Mouse (Mus musculus) left cerebral cortex, adult 2 months (tissue): Measurements from ENCODE around the gene Kcnd1. TPM values are rescaled to one million over a fixed set of nuclear protein-coding genes. Genes with fewer than 3 reads are reported as not detected.

Source experiments
- DNase-seq, 2 experiments: peaks; one replicate each; pipeline ENCODE4 v3.0.0; 2021 to 2022; ENCODE audit warnings: low spot score in 2 of 2, mixed read lengths in 1 of 2; ENCODE audit errors: extremely low spot score in 1 of 2
- H3K27ac ChIP-seq: fragments of 200-600 bp; 2 replicates; pipeline ENCODE4 v1.8.1; 2022
- H3K4me3 ChIP-seq: fragments of 200-600 bp; 2 replicates; pipeline ENCODE4 v1.8.1; 2022
- CTCF ChIP-seq: fragments of 200-600 bp; IDR thresholded peaks from 2 replicates; pipeline ENCODE4 v1.8.1; 2022; ENCODE audit warnings: antibody characterized with exemption, mild to moderate bottlenecking, moderate library complexity
- intact Hi-C: fragments of 180-260 bp; cut with DNase I; formaldehyde crosslinking; loops from one replicate; pipeline ENCODE4 v1.15.1; 2025
- microRNA-seq, 2 experiments: library from miRNA; unstranded; fragments of <30 nt; microRNA quantifications; one replicate each; pipeline ENCODE4 v1.2.0; 2021
- total RNA-seq, 2 experiments: library from RNA; stranded (reverse); gene quantifications; 2 replicates each; pipeline ENCODE4 v1.2.3; 2021

The Kcnd1 gene
- total RNA-seq, 2 experiments from 2014 or later, result 7.7 to 9.3 TPM

DNA sequence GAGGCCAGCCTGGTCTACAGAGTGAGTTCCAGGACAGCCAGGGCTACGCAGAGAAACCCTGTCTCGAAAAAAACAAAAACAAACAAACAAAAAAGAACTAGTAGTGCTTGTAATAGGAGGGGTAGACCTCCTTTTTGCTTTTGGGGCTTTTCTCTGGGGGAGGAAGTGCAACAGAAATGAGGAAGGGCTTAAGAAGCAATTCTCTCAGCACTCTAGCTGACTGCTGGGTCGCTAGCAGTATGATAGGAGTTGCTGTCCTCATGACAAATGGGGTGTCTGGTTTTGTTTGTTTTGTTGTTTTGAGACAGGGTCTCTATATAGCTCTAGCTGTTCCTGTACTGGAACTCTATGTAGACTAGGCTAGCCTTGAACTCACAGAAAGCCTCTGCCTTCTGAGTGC is 42.5 kb downstream of the Kcnd1 start:
- TF ChIP-seq CTCF, result no peak
- intact Hi-C loops, result no loop called here
- Histone ChIP-seq H3K27ac (no peak overlapping the region), H3K4me3 (no peak overlapping the region)
- DNase-seq, result no peak

DNA sequence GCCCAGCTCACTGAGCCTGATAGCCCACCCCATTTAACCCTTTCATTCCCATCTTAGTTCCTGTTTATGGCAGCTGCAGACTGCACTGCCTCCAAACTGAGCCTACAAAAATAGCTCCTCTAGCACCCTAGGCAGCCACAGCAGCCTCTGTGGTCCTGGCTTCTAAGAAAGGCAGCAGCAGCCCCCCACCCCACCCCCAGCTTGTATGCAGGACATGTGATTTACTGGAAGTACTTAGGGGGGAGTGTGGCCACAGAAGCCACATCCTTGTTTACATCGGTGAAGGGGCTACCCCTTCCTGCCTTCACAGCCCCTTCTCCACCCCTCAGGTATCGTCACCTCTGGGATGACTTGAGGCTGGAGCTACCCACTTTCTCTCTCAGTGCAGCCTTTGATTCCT is 43.3 kb downstream of the Kcnd1 start:
- no peak overlapping the region for H3K4me3 ChIP-seq
- TF ChIP-seq CTCF, result no peak
- no peak for DNase-seq
- intact Hi-C loops, result no loop called here
- no peak overlapping the region for H3K27ac ChIP-seq

GRCm38 (mm10) chrX:7865786-7866185 is 43.7 kb downstream of the Kcnd1 start:
- Histone ChIP-seq H3K4me3 (no peak overlapping the region), H3K27ac (no peak overlapping the region)
- TF ChIP-seq CTCF, result no peak
- intact Hi-C loops, result no loop called here
- no peak for DNase-seq

DNA sequence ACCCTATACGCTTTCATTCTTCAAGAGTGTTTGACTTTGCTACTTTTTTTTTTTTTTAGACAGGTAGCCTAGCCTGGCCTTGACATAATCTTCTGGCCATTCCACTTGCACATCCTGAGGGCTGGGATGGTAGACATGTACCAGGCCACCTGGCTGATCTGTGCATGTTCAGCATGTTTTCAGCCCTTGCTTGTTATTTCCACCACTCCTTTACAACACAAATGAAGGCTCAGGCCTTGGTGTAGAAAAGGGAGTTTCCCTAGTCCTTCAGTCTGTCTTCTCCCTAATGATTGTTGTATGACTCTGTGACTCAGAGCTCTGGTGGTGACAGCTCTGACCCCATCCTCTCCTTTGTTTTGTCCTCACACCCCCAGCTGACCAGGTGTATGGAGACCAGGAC is 45.1 kb downstream of the Kcnd1 start:
- TF ChIP-seq CTCF, result no peak
- Histone ChIP-seq H3K27ac (no peak overlapping the region), H3K4me3 (no peak overlapping the region)
- no peak for DNase-seq
- intact Hi-C loops, result no loop called here

DNA sequence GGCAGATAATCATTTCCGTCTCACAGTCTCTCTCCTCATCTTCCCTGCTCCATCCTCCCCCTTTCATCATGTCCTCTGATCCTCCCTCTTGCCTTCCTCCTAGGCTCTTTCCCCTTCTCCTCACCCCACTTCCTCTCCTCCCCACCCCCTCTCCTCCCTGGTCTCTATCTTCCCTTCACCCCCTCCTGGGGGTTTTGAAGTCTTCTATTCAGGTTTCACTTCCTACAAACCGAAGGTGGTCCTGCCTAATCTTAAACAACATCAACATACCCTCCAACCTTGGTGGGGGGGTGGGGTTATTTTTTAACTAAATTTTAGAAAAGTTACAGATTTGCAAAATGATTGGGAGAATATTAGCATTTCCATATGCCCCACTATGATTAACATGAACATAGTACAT is 46.4 kb downstream of the Kcnd1 start:
- intact Hi-C loops, result no loop called here
- H3K4me3 ChIP-seq, result no peak overlapping the region
- no peak for TF ChIP-seq CTCF
- H3K27ac ChIP-seq, result no peak overlapping the region
- no peak for DNase-seq

GRCm38 (mm10) chrX:7869826-7870225 is 47.7 kb downstream of the Kcnd1 start:
- no peak for DNase-seq
- TF ChIP-seq CTCF, result no peak
- Histone ChIP-seq H3K4me3 (no peak overlapping the region), H3K27ac (no peak overlapping the region)
- intact Hi-C loops, result no loop called here

DNA sequence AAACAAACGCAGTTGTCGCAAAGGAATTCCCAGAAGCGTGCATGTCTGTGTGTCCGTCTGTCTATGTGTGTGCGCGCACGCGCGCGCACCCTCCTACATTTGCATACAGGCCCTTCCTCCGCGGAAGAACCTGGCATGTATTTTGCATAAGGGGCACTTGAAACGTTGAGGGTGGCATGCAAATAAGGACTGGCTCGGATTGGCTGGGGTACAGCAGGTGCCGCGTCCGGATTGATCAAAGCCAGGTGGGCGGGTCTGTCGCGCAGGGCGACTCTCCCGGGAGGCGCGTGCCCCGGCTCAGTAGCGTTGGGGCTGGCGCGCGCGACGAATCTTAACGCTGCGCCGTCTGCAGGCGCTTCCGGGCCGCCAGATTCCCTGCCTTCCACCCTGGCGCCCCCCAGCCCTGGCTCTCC is 55.9 kb downstream of the Kcnd1 start, which contains the start of gene Pim2:
Gene Pim2 (plus strand): TSS at position 256 of the 413 bp plus-strand sequence.
- intact Hi-C loops, result no loop called here
- peak within 1 kb of the TSS; percentile 90 for H3K27ac ChIP-seq
- no peak for TF ChIP-seq CTCF
- peak; percentile 75 to 82 for DNase-seq
- H3K4me3 ChIP-seq, result peak within 1 kb of the TSS; percentile 64

DNA sequence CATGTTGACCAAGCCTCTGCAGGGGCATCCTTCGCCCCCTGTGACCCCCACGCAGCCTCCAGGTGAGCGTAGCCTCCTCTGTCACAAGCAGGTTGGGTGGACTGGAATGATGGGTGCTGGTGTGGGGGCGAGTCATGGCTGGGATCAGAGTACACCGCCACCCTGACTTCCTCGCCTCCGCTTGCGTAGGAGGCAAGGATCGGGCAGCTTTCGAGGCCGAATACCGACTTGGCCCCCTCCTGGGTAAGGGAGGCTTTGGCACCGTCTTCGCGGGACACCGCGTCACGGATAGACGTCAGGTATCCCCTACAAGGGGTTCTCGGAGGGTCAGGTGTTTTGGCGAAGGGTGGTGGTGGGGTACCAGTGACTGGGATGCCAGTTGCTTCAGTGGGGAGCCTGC is 56.4 kb downstream of the Kcnd1 start:
- peak; percentile 18 to 36 for DNase-seq
- intact Hi-C loops, result no loop called here
- Histone ChIP-seq H3K4me3 (peak overlapping the region; percentile 64), H3K27ac (peak overlapping the region; percentile 90)
- no peak for TF ChIP-seq CTCF

GRCm38 (mm10) chrX:7879819-7880218 is 57.7 kb downstream of the Kcnd1 start:
- intact Hi-C loops, result loop anchor here (5.0 kb wide), 1 partner anchor 33 kb away; no protein-coding TSS in a partner anchor
- peak; percentile 44 for TF ChIP-seq CTCF
- peak overlapping the region; percentile 59 for H3K27ac ChIP-seq
- H3K4me3 ChIP-seq, result peak overlapping the region; percentile 64
- peak; percentile 51 to 52 for DNase-seq

DNA sequence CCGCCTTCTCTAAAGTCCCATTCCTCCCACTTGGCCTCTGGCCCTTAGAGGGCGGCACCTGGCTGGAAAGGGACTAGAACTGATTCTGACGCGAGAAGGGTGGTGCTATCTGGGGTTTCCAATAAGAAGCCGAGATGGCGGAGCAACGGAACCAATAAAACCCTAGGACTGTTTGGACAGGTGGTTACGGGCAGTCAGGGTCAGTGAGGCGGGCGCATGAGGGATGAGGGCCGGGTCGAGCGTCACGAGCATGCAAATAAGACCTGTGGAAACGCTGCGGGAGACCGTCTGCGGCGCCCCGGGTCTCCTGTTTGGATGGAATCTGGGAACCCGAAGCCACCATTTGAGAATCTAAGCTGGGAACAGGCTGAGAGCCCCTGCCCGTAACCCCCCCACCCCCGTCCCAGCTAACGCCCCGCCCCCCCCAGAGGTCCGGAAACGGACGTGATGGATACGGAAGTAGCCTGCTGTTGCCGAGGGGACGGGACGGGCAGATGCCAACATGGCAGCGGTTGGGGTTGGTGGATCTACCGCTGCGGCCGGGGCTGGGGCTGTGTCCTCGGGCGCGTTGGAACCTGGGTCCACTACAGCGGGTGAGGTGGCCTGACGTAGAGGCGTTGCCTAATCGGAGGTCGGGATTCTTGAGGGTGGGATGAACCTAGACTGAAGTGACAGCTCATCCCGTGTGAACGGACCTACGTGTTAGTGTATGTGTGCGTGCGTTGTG is 61.9 kb downstream of the Kcnd1 start, which contains the start of gene Slc35a2:
Gene Slc35a2 (plus strand): TSS at position 188 of the 727 bp plus-strand sequence.
- peak within 1 kb of the TSS; percentile 91 for H3K27ac ChIP-seq
- intact Hi-C loops, result loop anchor here (5.0 kb wide), 1 partner anchor 37 kb away; no protein-coding TSS in a partner anchor
- peak; percentile 69 to 74 for DNase-seq
- peak within 1 kb of the TSS; percentile 65 for H3K4me3 ChIP-seq
- peak; percentile 3 for TF ChIP-seq CTCF

Small RNA genes within 50 kb of the gene (microRNA-seq; reads per million reads assigned to microRNA genes)
- gene Mir1198, result 79.1 to 153 reads per million in 2 experiments

Other genes starting within 250 kb of the Kcnd1 start
- gene Foxp3, start 248.6 kb upstream of the Kcnd1 start, total RNA-seq, result not detected
- gene Ppp1r3f, start 248.0 kb upstream of the Kcnd1 start, total RNA-seq, result 10 to 100 TPM; 21.9 to 26.8 TPM
- 10 to 100 TPM; 30.1 to 31.5 TPM for gene Ccdc22, start 216.8 kb upstream of the Kcnd1 start, total RNA-seq
- gene Cacna1f, start 215.2 kb upstream of the Kcnd1 start, total RNA-seq, result under 1 TPM; 0.19 to 0.27 TPM
- 1,000 to 10,000 TPM; 1,746 to 1,868 TPM for gene Syp, start 183.8 kb upstream of the Kcnd1 start, total RNA-seq
- 1 to 10 TPM; 1.1 to 2.4 TPM for gene Prickle3, start 165.0 kb upstream of the Kcnd1 start, total RNA-seq
- gene Plp2, start 150.9 kb upstream of the Kcnd1 start, total RNA-seq, result 1 to 10 TPM; 6.5 to 8.8 TPM
- under 1 TPM; 0.16 to 0.43 TPM for gene Magix, start 141.0 kb upstream of the Kcnd1 start, total RNA-seq
- gene Gpkow, start 125.2 kb upstream of the Kcnd1 start, total RNA-seq, result 10 to 100 TPM; 32.9 to 34.5 TPM
- 10 to 100 TPM; 61.0 to 68.9 TPM for gene Wdr45, start 108.0 kb upstream of the Kcnd1 start, total RNA-seq
- not detected for gene Gm45208, start 100.0 kb upstream of the Kcnd1 start, total RNA-seq
- 10 to 100 TPM; 88.9 to 92.7 TPM for gene Praf2, start 93.8 kb upstream of the Kcnd1 start, total RNA-seq
- 10 to 100 TPM; 26.3 TPM for gene Ccdc120, start 71.4 kb upstream of the Kcnd1 start, total RNA-seq
- 10 to 100 TPM; 30.9 to 35.1 TPM for gene Tfe3, start 59.7 kb upstream of the Kcnd1 start, total RNA-seq
- 100 to 1,000 TPM; 109 to 113 TPM for gene Gripap1, start 32.5 kb upstream of the Kcnd1 start, total RNA-seq
- 10 to 100 TPM; 76.4 to 84.1 TPM for gene Otud5, start 19.1 kb downstream of the Kcnd1 start, total RNA-seq
- gene Pim2, start 56.0 kb downstream of the Kcnd1 start, total RNA-seq, result 10 to 100 TPM; 53.6 to 56.3 TPM
- gene Slc35a2, start 61.7 kb downstream of the Kcnd1 start, total RNA-seq, result 10 to 100 TPM; 31.9 to 39.6 TPM
- 10 to 100 TPM; 80.5 to 83.6 TPM for gene Pqbp1, start 77.0 kb downstream of the Kcnd1 start, total RNA-seq
- gene Timm17b, start 77.1 kb downstream of the Kcnd1 start, total RNA-seq, result 10 to 100 TPM; 19.3 to 27.4 TPM
- not detected for gene Gm10491, start 85.5 kb downstream of the Kcnd1 start, total RNA-seq
- not detected for gene Gm10490, start 87.3 kb downstream of the Kcnd1 start, total RNA-seq
- gene Pcsk1n, start 97.5 kb downstream of the Kcnd1 start, total RNA-seq, result 100 to 1,000 TPM; 463 to 503 TPM
- not detected for gene Eras, start 106.3 kb downstream of the Kcnd1 start, total RNA-seq
- gene Hdac6, start 125.6 kb downstream of the Kcnd1 start, total RNA-seq, result 10 to 100 TPM; 50.3 to 52.7 TPM
- gene Gata1, start 155.8 kb downstream of the Kcnd1 start, total RNA-seq, result not detected
- under 1 TPM; 0.75 to 0.94 TPM for gene Glod5, start 196.2 kb downstream of the Kcnd1 start, total RNA-seq